Mouse (Mus musculus): Measurements from ENCODE around the gene Tmed10.

Tmed10 gene

GRCm38 (mm10) chr12:85374561-85375272, at the start of gene Tmed10:
Gene Tmed10, minus strand, starts transcription at chr12:85374847.
- DNase-seq (ENCODE audit: low spot score in 2 of 2): peak; percentile 85 to 90

- DNase-seq (ENCODE audit: low spot score in 2 of 2): no peak
Observed at GRCm38 (mm10) chr12:85423236-85423635, 48.6 kb upstream of the Tmed10 start.

GRCm38 (mm10) chr12:85422536-85422935, 47.9 kb upstream of the Tmed10 start:
- DNase-seq (ENCODE audit: low spot score in 2 of 2): no peak

GRCm38 (mm10) chr12:85420945-85421344, 46.3 kb upstream of the Tmed10 start:
- DNase-seq (ENCODE audit: low spot score in 2 of 2): no peak

GRCm38 (mm10) chr12:85417845-85418244, 43.2 kb upstream of the Tmed10 start:
- no peak for DNase-seq (ENCODE audit: low spot score in 2 of 2)

GRCm38 (mm10) chr12:85416298-85416697, 41.7 kb upstream of the Tmed10 start:
- DNase-seq (ENCODE audit: low spot score in 2 of 2): no peak

- no peak for DNase-seq (ENCODE audit: low spot score in 2 of 2)
Observed at GRCm38 (mm10) chr12:85415876-85416275, 41.2 kb upstream of the Tmed10 start.

- no peak for DNase-seq (ENCODE audit: low spot score in 2 of 2)
Observed at GRCm38 (mm10) chr12:85411136-85411535, 36.5 kb upstream of the Tmed10 start.

GRCm38 (mm10) chr12:85397960-85398272, 23.3 kb upstream of the Tmed10 start:
- no peak for DNase-seq (ENCODE audit: low spot score in 2 of 2)

GRCm38 (mm10) chr12:85397063-85397959, 22.7 kb upstream of the Tmed10 start:
- no peak for DNase-seq (ENCODE audit: low spot score in 2 of 2)

GRCm38 (mm10) chr12:85393981-85394380, 19.3 kb upstream of the Tmed10 start:
- no peak for DNase-seq (ENCODE audit: low spot score in 2 of 2)

- no peak for DNase-seq (ENCODE audit: low spot score in 2 of 2)
Observed at GRCm38 (mm10) chr12:85393526-85393925, 18.9 kb upstream of the Tmed10 start.

- no peak for DNase-seq (ENCODE audit: low spot score in 2 of 2)
Observed at GRCm38 (mm10) chr12:85391148-85391547, 16.5 kb upstream of the Tmed10 start.

- DNase-seq (ENCODE audit: low spot score in 2 of 2): no peak
Observed at GRCm38 (mm10) chr12:85389204-85390185, 14.8 kb upstream of the Tmed10 start.

GRCm38 (mm10) chr12:85385995-85386375, 11.3 kb upstream of the Tmed10 start:
- DNase-seq (ENCODE audit: low spot score in 2 of 2): no peak

- DNase-seq (ENCODE audit: low spot score in 2 of 2): no peak
Observed at GRCm38 (mm10) chr12:85385329-85385994, 10.8 kb upstream of the Tmed10 start.

GRCm38 (mm10) chr12:85382761-85383680, 8.4 kb upstream of the Tmed10 start:
- DNase-seq (ENCODE audit: low spot score in 2 of 2): no peak

- no peak for DNase-seq (ENCODE audit: low spot score in 2 of 2)
Observed at GRCm38 (mm10) chr12:85381570-85381969, 6.9 kb upstream of the Tmed10 start.

GRCm38 (mm10) chr12:85380942-85381341, 6.3 kb upstream of the Tmed10 start:
- no peak for DNase-seq (ENCODE audit: low spot score in 2 of 2)

- DNase-seq (ENCODE audit: low spot score in 2 of 2): no peak
Observed at GRCm38 (mm10) chr12:85380308-85380707, 5.7 kb upstream of the Tmed10 start.

All from right cerebral cortex, postnatal 36 days (tissue).